Mouse (Mus musculus): ENCODE results near the gene Tsg101.
A peak's percentile ranks its signal among the peaks of the same experiment; 100 is the strongest.

The Tsg101 gene

GRCm38 (mm10) chr7:46871988-46872387 lies 47.8 kb downstream of the Tsg101 start:
- no peak for DNase-seq

- no peak for DNase-seq
Observed at GRCm38 (mm10) chr7:46860996-46861395, 58.8 kb downstream of the Tsg101 start, which contains the start of gene Ldhc. TSS of gene Ldhc (plus strand) at chr7:46861203.

- DNase-seq = no peak
Observed at GRCm38 (mm10) chr7:46859031-46859430, 60.7 kb downstream of the Tsg101 start.

- no peak for DNase-seq
Observed at GRCm38 (mm10) chr7:46857436-46857835, 62.3 kb downstream of the Tsg101 start.

GRCm38 (mm10) chr7:46855866-46856560 lies 63.8 kb downstream of the Tsg101 start:
- DNase-seq = no peak

- DNase-seq = no peak
Observed at GRCm38 (mm10) chr7:46853365-46853764, 66.4 kb downstream of the Tsg101 start.

- DNase-seq = no peak
Observed at GRCm38 (mm10) chr7:46852666-46853065, 67.1 kb downstream of the Tsg101 start.

- DNase-seq = no peak
Observed at GRCm38 (mm10) chr7:46851026-46851425, 68.7 kb downstream of the Tsg101 start.

- no peak for DNase-seq
Observed at GRCm38 (mm10) chr7:46849287-46849686, 70.5 kb downstream of the Tsg101 start.

GRCm38 (mm10) chr7:46846486-46847244 lies 73.1 kb downstream of the Tsg101 start:
- DNase-seq = peak; percentile 72

GRCm38 (mm10) chr7:46845978-46846485 lies 73.7 kb downstream of the Tsg101 start:
- no peak for DNase-seq

- DNase-seq = peak; percentile 97
Observed at GRCm38 (mm10) chr7:46845211-46845977, 74.4 kb downstream of the Tsg101 start.

- no peak for DNase-seq
Observed at GRCm38 (mm10) chr7:46843576-46843975, 76.2 kb downstream of the Tsg101 start.

GRCm38 (mm10) chr7:46842278-46842677 lies 77.5 kb downstream of the Tsg101 start:
- DNase-seq = peak; percentile 37

GRCm38 (mm10) chr7:46840787-46841525 lies 78.8 kb downstream of the Tsg101 start, which contains the start of gene Ldha:
TSS of gene Ldha (plus strand) at chr7:46841475.
- DNase-seq = no peak

GRCm38 (mm10) chr7:46840326-46840725 lies 79.4 kb downstream of the Tsg101 start:
- DNase-seq = peak; percentile 34

GRCm38 (mm10) chr7:46839861-46840260 lies 79.9 kb downstream of the Tsg101 start:
- DNase-seq = no peak

GRCm38 (mm10) chr7:46839446-46839845 lies 80.3 kb downstream of the Tsg101 start:
- DNase-seq = peak; percentile 77
